Mouse (Mus musculus): Measurements from ENCODE around the gene Catsper1. TPM values are rescaled to one million over a fixed set of nuclear protein-coding genes. Genes with fewer than 3 reads are reported as not detected.

Gene Catsper1
- not detected in 2 replicates for polyA plus RNA-seq (2015; fragmentation: Nextera tagmentation; extraction: Ambion mirVana)

GRCm38 (mm10) chr19:5335441-5335840 is at the start of gene Catsper1:
TSS of gene Catsper1 (plus strand) at chr19:5335741.
- Histone ChIP-seq H3K27ac (ENCODE audit: low read length) (peak within 1 kb of the TSS; percentile 39), H3K4me3 (ENCODE audit: low read length) (no peak within 1 kb of the TSS), H3K9ac (ENCODE audit: low read length) (no peak within 1 kb of the TSS), H3K4me2 (ENCODE audit: low read depth, low read length) (no peak within 1 kb of the TSS), H3K27me3 (ENCODE audit: control insufficient read depth, insufficient read depth, low read length) (no peaks in the 10 kb centered on the region), H3K4me1 (ENCODE audit: control insufficient read depth, insufficient read depth, low read length) (peaks cover 6% of the 10 kb centered on the region), H3K9me3 (replicated peaks; ENCODE audit: control insufficient read depth, low read length) (no peaks in the 10 kb centered on the region), H3K36me3 (ENCODE audit: control insufficient read depth, insufficient read depth) (no peaks in the 10 kb centered on the region)
- ATAC-seq (replicated peaks; ENCODE audit: extremely low read depth, insufficient read depth, low FRiP score): no peak
- WGBS: 82% methylated on average over 6 of the region's 6 CpGs

GRCm38 (mm10) chr19:5294972-5295735 is 40.4 kb upstream of the Catsper1 start, which contains the start of gene Sf3b2:
TSS of gene Sf3b2 (minus strand) at chr19:5295455.
- Histone ChIP-seq H3K4me1 (ENCODE audit: control insufficient read depth, insufficient read depth, low read length) (peaks cover 21% of the 10 kb centered on the region), H3K36me3 (ENCODE audit: control insufficient read depth, insufficient read depth) (peaks cover 19% of the 10 kb centered on the region), H3K4me2 (ENCODE audit: low read depth, low read length) (peak within 1 kb of the TSS; percentile 85), H3K9me3 (replicated peaks; ENCODE audit: control insufficient read depth, low read length) (no peaks in the 10 kb centered on the region), H3K4me3 (ENCODE audit: low read length) (peak within 1 kb of the TSS; percentile 83), H3K27ac (ENCODE audit: low read length) (peak within 1 kb of the TSS; percentile 86), H3K9ac (ENCODE audit: low read length) (peak within 1 kb of the TSS; percentile 91), H3K27me3 (ENCODE audit: control insufficient read depth, insufficient read depth, low read length) (no peaks in the 10 kb centered on the region)
- ATAC-seq (replicated peaks; ENCODE audit: extremely low read depth, insufficient read depth, low FRiP score): peak; percentile 96
- under 1% methylated on average over 46 of the region's 46 CpGs for WGBS

GRCm38 (mm10) chr19:5295736-5296075 is 39.8 kb upstream of the Catsper1 start:
- 5% methylated on average over 13 of the region's 13 CpGs for WGBS

GRCm38 (mm10) chr19:5296630-5297029 is 38.9 kb upstream of the Catsper1 start:
- no peak overlapping the region for H3K4me3 ChIP-seq (ENCODE audit: low read length)
- no peak overlapping the region for H3K9ac ChIP-seq (ENCODE audit: low read length)
- ATAC-seq (replicated peaks; ENCODE audit: extremely low read depth, insufficient read depth, low FRiP score): no peak
- no peak overlapping the region for H3K27ac ChIP-seq (ENCODE audit: low read length)
- peaks cover 9% of the 10 kb centered on the region for H3K36me3 ChIP-seq (ENCODE audit: control insufficient read depth, insufficient read depth)
- 59% methylated on average over 5 of the region's 5 CpGs for WGBS
- H3K9me3 ChIP-seq (replicated peaks; ENCODE audit: control insufficient read depth, low read length): no peaks in the 10 kb centered on the region
- H3K27me3 ChIP-seq (ENCODE audit: control insufficient read depth, insufficient read depth, low read length): no peaks in the 10 kb centered on the region
- peaks cover 21% of the 10 kb centered on the region for H3K4me1 ChIP-seq (ENCODE audit: control insufficient read depth, insufficient read depth, low read length)
- no peak overlapping the region for H3K4me2 ChIP-seq (ENCODE audit: low read depth, low read length)

More at GRCm38 (mm10) chr19:5295736-5296075, 39.8 kb upstream of the Catsper1 start:
- H3K9me3 ChIP-seq (replicated peaks; ENCODE audit: control insufficient read depth, low read length): no peaks in the 10 kb centered on the region
- H3K27ac ChIP-seq (ENCODE audit: low read length): peak overlapping the region; percentile 86
- H3K4me1 ChIP-seq (ENCODE audit: control insufficient read depth, insufficient read depth, low read length): peaks cover 21% of the 10 kb centered on the region
- peak overlapping the region; percentile 73 for H3K4me2 ChIP-seq (ENCODE audit: low read depth, low read length)
- no peak for ATAC-seq (replicated peaks; ENCODE audit: extremely low read depth, insufficient read depth, low FRiP score)
- peak overlapping the region; percentile 83 for H3K4me3 ChIP-seq (ENCODE audit: low read length)
- H3K27me3 ChIP-seq (ENCODE audit: control insufficient read depth, insufficient read depth, low read length): no peaks in the 10 kb centered on the region
- H3K36me3 ChIP-seq (ENCODE audit: control insufficient read depth, insufficient read depth): peaks cover 13% of the 10 kb centered on the region
- peak overlapping the region; percentile 81 for H3K9ac ChIP-seq (ENCODE audit: low read length)

- H3K4me3 ChIP-seq (ENCODE audit: low read length): peak within 1 kb of the TSS; percentile 57
- ATAC-seq (replicated peaks; ENCODE audit: extremely low read depth, insufficient read depth, low FRiP score): no peak
- H3K27ac ChIP-seq (ENCODE audit: low read length): peak within 1 kb of the TSS; percentile 49; the same call in 1 of the 2 replicates
- peaks cover 21% of the 10 kb centered on the region for H3K4me1 ChIP-seq (ENCODE audit: control insufficient read depth, insufficient read depth, low read length)
- H3K9ac ChIP-seq (ENCODE audit: low read length): peak within 1 kb of the TSS; percentile 76
- H3K36me3 ChIP-seq (ENCODE audit: control insufficient read depth, insufficient read depth): no peaks in the 10 kb centered on the region
- no peaks in the 10 kb centered on the region for H3K9me3 ChIP-seq (replicated peaks; ENCODE audit: control insufficient read depth, low read length)
- no peaks in the 10 kb centered on the region for H3K27me3 ChIP-seq (ENCODE audit: control insufficient read depth, insufficient read depth, low read length)
- H3K4me2 ChIP-seq (ENCODE audit: low read depth, low read length): peak within 1 kb of the TSS; percentile 76
- WGBS: 13% methylated on average over 32 of the region's 32 CpGs
Measured at GRCm38 (mm10) chr19:5297903-5298800, 37.4 kb upstream of the Catsper1 start, which contains the start of gene Gal3st3. TSS of gene Gal3st3 (plus strand) at chr19:5298331.

- Histone ChIP-seq H3K36me3 (ENCODE audit: control insufficient read depth, insufficient read depth) (peaks cover 6% of the 10 kb centered on the region; the same call in 1 of the 2 replicates), H3K9ac (ENCODE audit: low read length) (no peak overlapping the region), H3K4me3 (ENCODE audit: low read length) (no peak overlapping the region), H3K9me3 (replicated peaks; ENCODE audit: control insufficient read depth, low read length) (no peaks in the 10 kb centered on the region), H3K4me2 (ENCODE audit: low read depth, low read length) (no peak overlapping the region), H3K27ac (ENCODE audit: low read length) (no peak overlapping the region), H3K27me3 (ENCODE audit: control insufficient read depth, insufficient read depth, low read length) (no peaks in the 10 kb centered on the region), H3K4me1 (ENCODE audit: control insufficient read depth, insufficient read depth, low read length) (peaks cover 10% of the 10 kb centered on the region)
- 82% methylated on average over 6 of the region's 6 CpGs for WGBS
- ATAC-seq (replicated peaks; ENCODE audit: extremely low read depth, insufficient read depth, low FRiP score): no peak
Measured at GRCm38 (mm10) chr19:5300588-5300987, 35.0 kb upstream of the Catsper1 start.

- ATAC-seq (replicated peaks; ENCODE audit: extremely low read depth, insufficient read depth, low FRiP score): 0 out of 2 replicates have a peak, but pooled peaks have one; percentile 25
- Histone ChIP-seq H3K9ac (ENCODE audit: low read length) (no peak overlapping the region), H3K4me2 (ENCODE audit: low read depth, low read length) (no peak overlapping the region), H3K9me3 (replicated peaks; ENCODE audit: control insufficient read depth, low read length) (no peaks in the 10 kb centered on the region), H3K4me3 (ENCODE audit: low read length) (no peak overlapping the region), H3K4me1 (ENCODE audit: control insufficient read depth, insufficient read depth, low read length) (peaks cover 6% of the 10 kb centered on the region; the same call in 1 of the 2 replicates), H3K27me3 (ENCODE audit: control insufficient read depth, insufficient read depth, low read length) (peaks cover 3% of the 10 kb centered on the region; the same call in 1 of the 2 replicates), H3K27ac (ENCODE audit: low read length) (no peak overlapping the region), H3K36me3 (ENCODE audit: control insufficient read depth, insufficient read depth) (peaks cover 6% of the 10 kb centered on the region; the same call in 1 of the 2 replicates)
- WGBS: 11% methylated on average over 4 of the region's 4 CpGs
Measured at GRCm38 (mm10) chr19:5302455-5302854, 33.1 kb upstream of the Catsper1 start.

GRCm38 (mm10) chr19:5306279-5306678 is 29.3 kb upstream of the Catsper1 start:
- no peak overlapping the region for H3K27ac ChIP-seq (ENCODE audit: low read length)
- WGBS: 77% methylated on average over 6 of the region's 6 CpGs
- H3K9ac ChIP-seq (ENCODE audit: low read length): no peak overlapping the region
- H3K4me1 ChIP-seq (ENCODE audit: control insufficient read depth, insufficient read depth, low read length): no peaks in the 10 kb centered on the region
- H3K4me2 ChIP-seq (ENCODE audit: low read depth, low read length): no peak overlapping the region
- H3K4me3 ChIP-seq (ENCODE audit: low read length): no peak overlapping the region
- no peaks in the 10 kb centered on the region; the same call in 1 of the 2 replicates for H3K9me3 ChIP-seq (replicated peaks; ENCODE audit: control insufficient read depth, low read length)
- H3K36me3 ChIP-seq (ENCODE audit: control insufficient read depth, insufficient read depth): peaks cover 6% of the 10 kb centered on the region; the same call in 1 of the 2 replicates
- ATAC-seq (replicated peaks; ENCODE audit: extremely low read depth, insufficient read depth, low FRiP score): no peak
- H3K27me3 ChIP-seq (ENCODE audit: control insufficient read depth, insufficient read depth, low read length): peaks cover 8% of the 10 kb centered on the region; the same call in 1 of the 2 replicates

Data from heart, embryonic 16.5 days (tissue).